Mouse (Mus musculus) CH12F3 (cell line): Measurements from ENCODE around the gene Gm13199.

Experiments used
- in situ Hi-C: fragments of 300-500 bp; cut with MboI; formaldehyde crosslinking; loops from 2 replicates; pipeline ENCODE4 v1.14.3; 2020; ENCODE audit warnings: low sequenced_read_pairs

The Gm13199 gene

GRCm38 (mm10) chr2:5824213-5824612, 38.5 kb downstream of the Gm13199 start:
- in situ Hi-C loops: loop anchor here (25.0 kb wide), 2 partner anchors 362 to 737 kb away; no protein-coding TSS in a partner anchor

- in situ Hi-C loops: loop anchor here (25.0 kb wide), 2 partner anchors 360 to 735 kb away; no protein-coding TSS in a partner anchor
These were observed 40.3 kb downstream of the Gm13199 start for GRCm38 (mm10) chr2:5822449-5822848.

- in situ Hi-C loops: loop anchor here (25.0 kb wide), 2 partner anchors 359 to 734 kb away; no protein-coding TSS in a partner anchor
These were observed 41.5 kb downstream of the Gm13199 start for GRCm38 (mm10) chr2:5821264-5821663.
